Mouse (Mus musculus): ENCODE measurements around the gene Slc39a3.

GRCm38 (mm10) chr10:80985241-80985969 is 51.8 kb downstream of the Slc39a3 start:
- TF ChIP-seq POLR2AphosphoS2 (IDR thresholded peaks at IDR 0.05; ENCODE audit: insufficient read length, low read depth) (no peak), POLR2A (IDR thresholded peaks at IDR 0.05; ENCODE audit: insufficient read length, low read depth) (no peak), MAX (IDR thresholded peaks at IDR 0.05; ENCODE audit: low read depth) (no peak), E2F4 (IDR thresholded peaks at IDR 0.05; ENCODE audit: insufficient read depth) (no peak), USF1 (IDR thresholded peaks at IDR 0.05; ENCODE audit: low read depth) (no peak), TCF12 (IDR thresholded peaks at IDR 0.05; ENCODE audit: insufficient read depth, poor library complexity, severe bottlenecking) (no peak), MYOG (IDR thresholded peaks at IDR 0.05; ENCODE audit: control insufficient read depth in 1 of 3, insufficient read depth in 1 of 3, insufficient read length in 2 of 3, low read depth in 2 of 3) (peak in 2 of 3 experiments; percentile 30 to 49), MYOD1 (IDR thresholded peaks at IDR 0.05; ENCODE audit: control insufficient read depth in 1 of 3, insufficient read length in 2 of 3, low read depth in 2 of 3) (peak in 1 of 3 experiments; percentile 69), SRF (IDR thresholded peaks at IDR 0.05; ENCODE audit: control insufficient read depth, insufficient read length, low read depth) (no peak), TCF3 (IDR thresholded peaks at IDR 0.05; ENCODE audit: insufficient read length, low read depth) (no peak), REST (IDR thresholded peaks at IDR 0.05; ENCODE audit: insufficient read depth, insufficient read length) (no peak)

Measured in myocyte (in vitro differentiated cells).